9 mouse cellular contexts compared by ENCODE assay signal in genomic region chr5:30927945-30928529, GRCm38 (mm10). TPM values are rescaled to one million over a fixed set of nuclear protein-coding genes. Genes with fewer than 3 reads are reported as not detected.
DNase-seq lines count a peak whose midpoint lies in the region; ATAC-seq lines count a peak whose summit lies in the region.
"Had no signal": no experiment of that assay in that cellular context is flagged by ENCODE, and none has a peak within 500 bp of the region (broad histone marks: within the 10 kb centered on the region; RNA-seq: fewer than 3 reads in every experiment).

No protein-coding gene starts in this region.

- H3K4me1 ChIP-seq in forebrain, embryonic 13.5 days: 0 out of 2 replicates have a peak, but pooled peaks cover 3% of the 10 kb centered on the region
- H3K4me1 ChIP-seq in midbrain, embryonic 16.5 days (ENCODE audit: control insufficient read depth, insufficient read depth, low read length): no peaks in the 10 kb centered on the region; the same call in 1 of the 2 replicates

- H3K36me3 ChIP-seq in forebrain, embryonic 13.5 days (ENCODE audit: poor library complexity, severe bottlenecking): no peaks in the 10 kb centered on the region
- no peaks in the 10 kb centered on the region for H3K36me3 ChIP-seq in midbrain, embryonic 16.5 days (ENCODE audit: control insufficient read depth, insufficient read depth, low read length)

- peak overlapping the region; percentile 27 for H3K4me2 ChIP-seq in forebrain, embryonic 13.5 days
- H3K4me2 ChIP-seq in midbrain, embryonic 16.5 days (ENCODE audit: low read length): peak overlapping the region; percentile 46; the same call in 1 of the 2 replicates

- no peaks in the 10 kb centered on the region for H3K9me3 ChIP-seq in forebrain, embryonic 13.5 days (replicated peaks)
- H3K9me3 ChIP-seq in midbrain, embryonic 16.5 days (replicated peaks; ENCODE audit: control insufficient read depth, low read length, poor library complexity, severe bottlenecking): no peaks in the 10 kb centered on the region
- H3K9me3 ChIP-seq: G1E had no signal

- no peaks in the 10 kb centered on the region for H3K27me3 ChIP-seq in forebrain, embryonic 13.5 days
- no peaks in the 10 kb centered on the region for H3K27me3 ChIP-seq in midbrain, embryonic 16.5 days (ENCODE audit: control insufficient read depth, insufficient read depth, low read depth, low read length)

- H3K9ac ChIP-seq in forebrain, embryonic 13.5 days: no peak overlapping the region
- H3K9ac ChIP-seq in midbrain, embryonic 16.5 days (ENCODE audit: low read depth, low read length): no peak overlapping the region

- H3K27ac ChIP-seq in forebrain, embryonic 13.5 days: no peak overlapping the region
- no peak overlapping the region for H3K27ac ChIP-seq in midbrain, embryonic 16.5 days (ENCODE audit: low read length)

- 41% methylated on average over 7 of the region's 7 CpGs for WGBS in forebrain, embryonic 13.5 days
- 42% methylated on average over 7 of the region's 7 CpGs for WGBS in midbrain, embryonic 16.5 days

- peak; percentile 61; the same call in 1 of the 2 replicates for ATAC-seq in forebrain, embryonic 13.5 days
- peak; percentile 72 for ATAC-seq in midbrain, embryonic 16.5 days

- DNase-seq in heart, adult 11 months: peak; percentile 91
- DNase-seq in heart, adult 9 months (ENCODE audit: low spot score in 2 of 2): no peak
- DNase-seq in R1 (ENCODE audit: low read depth, low spot score): peak; percentile 66
- DNase-seq in kidney, postnatal 10 days: peak; percentile 39
- no peak for DNase-seq in spleen, postnatal 4 days (ENCODE audit: low spot score in 2 of 2)
- no peak for DNase-seq in thymus, adult 18-20 months

- no peak overlapping the region for H3K4me3 ChIP-seq in forebrain, embryonic 13.5 days
- H3K4me3 ChIP-seq in midbrain, embryonic 16.5 days (ENCODE audit: low read depth, low read length): no peak overlapping the region

RNA-seq across cellular contexts. Expression of gene Khk, which starts 6.8 kb away (rescaled TPM):
- 3.3 and 7.6 TPM in 2 replicates for polyA plus RNA-seq in forebrain, embryonic 13.5 days (2015; fragmentation: Nextera tagmentation; extraction: Ambion mirVana)
- 9.6 and 9.9 TPM in 2 replicates for polyA plus RNA-seq in midbrain, embryonic 16.5 days (2015; fragmentation: Nextera tagmentation; extraction: Ambion mirVana)

RNA-seq across cellular contexts. Expression of gene Emilin1, which starts 14.8 kb away (rescaled TPM):
- polyA plus RNA-seq in forebrain, embryonic 13.5 days (2015; fragmentation: Nextera tagmentation; extraction: Ambion mirVana): 10.3 and 15.7 TPM in 2 replicates
- 11.7 and 12.3 TPM in 2 replicates for polyA plus RNA-seq in midbrain, embryonic 16.5 days (2015; fragmentation: Nextera tagmentation; extraction: Ambion mirVana)

RNA-seq across cellular contexts. Expression of gene Cgref1, which starts 17.4 kb away (rescaled TPM):
- polyA plus RNA-seq in forebrain, embryonic 13.5 days (2015; fragmentation: Nextera tagmentation; extraction: Ambion mirVana): 9.2 and 10.1 TPM in 2 replicates
- polyA plus RNA-seq in midbrain, embryonic 16.5 days (2015; fragmentation: Nextera tagmentation; extraction: Ambion mirVana): 68.2 and 86.8 TPM in 2 replicates
- polyA plus RNA-seq: G1E had no signal

RNA-seq across cellular contexts. Expression of gene Ost4, which starts 20.4 kb away (rescaled TPM):
- 325 and 333 TPM in 2 replicates for polyA plus RNA-seq in forebrain, embryonic 13.5 days (2015; fragmentation: Nextera tagmentation; extraction: Ambion mirVana)
- polyA plus RNA-seq in midbrain, embryonic 16.5 days (2015; fragmentation: Nextera tagmentation; extraction: Ambion mirVana): 202 and 215 TPM in 2 replicates

RNA-seq across cellular contexts. Expression of gene Preb, which starts 32.1 kb away (rescaled TPM):
- 126 and 132 TPM in 2 replicates for polyA plus RNA-seq in forebrain, embryonic 13.5 days (2015; fragmentation: Nextera tagmentation; extraction: Ambion mirVana)
- polyA plus RNA-seq in midbrain, embryonic 16.5 days (2015; fragmentation: Nextera tagmentation; extraction: Ambion mirVana): 102 and 105 TPM in 2 replicates

Comparison
In these comparisons a context has a peak if more than half of its experiments do, and no peak if none do; other contexts are left out.
1. DNase-seq: peak in heart, adult 11 months (single experiment), R1 (single experiment) and kidney, postnatal 10 days (single experiment); none in heart, adult 9 months (0 of 2), spleen, postnatal 4 days (0 of 2) and thymus, adult 18-20 months (0 of 2).